Mouse (Mus musculus) duodenum, adult 2 months (tissue): Measurements from ENCODE around the gene Gm15013. TPM values are rescaled to one million over a fixed set of nuclear protein-coding genes. Genes with fewer than 3 reads are reported as not detected.

Experiments
- polyA plus RNA-seq: library from polyadenylated mRNA; depleted of rRNA; stranded (reverse); fragments of >200 nt; gene quantifications from 2 replicates; pipeline ENCODE4 v1.2.3, GENCODE M21; 2012; ENCODE audit warnings: low replicate concordance; rRNA removed

The Gm15013 gene
- polyA plus RNA-seq, result not detected in 2 replicates

GRCm38 (mm10) chrX:139714381-139714780 is at the start of gene Gm15013:
TSS of gene Gm15013 (minus strand) at chrX:139714481.

DNA sequence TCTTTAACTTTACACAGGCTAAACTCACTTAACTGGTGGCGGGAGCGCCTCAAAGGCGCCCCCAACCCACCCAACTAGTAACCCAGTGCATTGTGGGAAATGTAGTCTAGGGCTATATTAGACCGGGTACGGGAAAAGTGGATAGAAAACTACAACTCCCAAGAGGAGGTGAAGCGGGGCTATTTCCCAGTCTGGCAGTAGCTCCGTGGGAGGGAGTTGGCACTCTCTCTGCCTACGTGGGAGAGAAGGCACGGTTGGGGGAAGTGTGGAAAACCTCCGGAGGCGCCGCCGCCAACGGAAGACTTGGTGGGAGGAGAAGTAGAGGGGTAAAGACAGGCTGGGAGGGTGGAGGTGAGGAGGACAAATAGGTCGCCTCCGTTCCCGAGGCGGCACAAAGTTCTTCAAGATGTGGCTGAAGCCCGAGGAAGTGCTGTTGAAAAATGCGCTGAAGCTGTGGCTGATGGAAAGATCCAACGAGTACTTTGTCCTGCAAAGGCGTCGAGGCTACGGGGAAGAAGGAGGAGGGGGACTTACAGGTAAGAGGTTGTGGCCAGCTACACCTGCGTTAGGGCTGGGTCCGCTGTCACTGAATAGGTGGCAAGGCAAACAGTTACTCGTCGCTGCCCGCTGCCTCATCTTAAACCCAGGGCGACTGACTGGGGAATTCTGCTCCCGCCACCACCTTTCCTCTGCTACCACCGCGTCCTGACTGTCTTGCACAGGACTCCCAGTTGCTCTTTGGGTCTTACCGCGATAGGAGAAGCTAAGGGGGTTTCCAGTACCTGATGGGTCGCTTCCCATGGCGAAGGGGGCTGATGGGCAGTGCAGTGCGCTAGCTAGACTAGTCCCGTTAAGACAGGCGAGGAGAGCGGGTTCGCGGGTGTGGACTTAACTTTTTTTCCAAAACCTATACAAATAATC is 29.2 kb downstream of the Gm15013 start, which contains the start of gene Tbc1d8b:
Gene Tbc1d8b, plus strand, starts transcription at position 222 of the 921 bp plus-strand sequence.

Other genes with a start within 250 kb of the Gm15013 start
- not detected in 2 replicates for gene D330045A20Rik, start 234.1 kb downstream of the Gm15013 start, polyA plus RNA-seq
- gene Rnf128, start 151.2 kb downstream of the Gm15013 start, polyA plus RNA-seq, result 40.1 and 123 TPM in 2 replicates
- gene Tbc1d8b, start 29.5 kb downstream of the Gm15013 start, polyA plus RNA-seq, result 0.20 and 0.23 TPM in 2 replicates
- gene Ripply1, start 67.9 kb upstream of the Gm15013 start, polyA plus RNA-seq, result 0.12 TPM in 1 of 2 replicates, not detected in the other
- gene Cldn2, start 86.3 kb upstream of the Gm15013 start, polyA plus RNA-seq, result 10.7 and 73.3 TPM in 2 replicates
- gene Morc4, start 157.2 kb upstream of the Gm15013 start, polyA plus RNA-seq, result 0.44 and 1.8 TPM in 2 replicates